12 mouse cellular contexts compared by ENCODE assay signal in genomic region chr8:10928836-10929235, GRCm38 (mm10).
A peak's percentile ranks its signal among the peaks of the same experiment; 100 is the strongest.
DNase-seq lines count a peak whose midpoint lies in the region; ATAC-seq and TF ChIP-seq lines count a peak whose summit lies in the region.
"Had no signal": no experiment of that assay in that cellular context is flagged by ENCODE, and none has a peak within 500 bp of the region (broad histone marks: within the 10 kb centered on the region; RNA-seq: fewer than 3 reads in every experiment).

No protein-coding gene starts in this region.

- ATAC-seq in lung, embryonic 14.5 days (ENCODE audit: insufficient read depth), result no peak; the same call in 1 of the 2 replicates
- no peak for ATAC-seq in hindbrain, embryonic 15.5 days (ENCODE audit: low FRiP score, low read depth)
- ATAC-seq in midbrain, embryonic 16.5 days, result no peak

- 82% methylated on average over 3 of the region's 3 CpGs for WGBS in heart, embryonic 10.5 days
- WGBS in lung, embryonic 14.5 days, result 66% methylated on average over 3 of the region's 3 CpGs
- 66% methylated on average over 3 of the region's 3 CpGs for WGBS in hindbrain, embryonic 15.5 days
- 82% methylated on average over 3 of the region's 3 CpGs for WGBS in midbrain, embryonic 16.5 days

- H3K27ac ChIP-seq in heart, embryonic 10.5 days, result peak overlapping the region; percentile 31; the same call in 1 of the 2 replicates
- H3K27ac ChIP-seq in lung, embryonic 14.5 days (ENCODE audit: low read depth), result peak overlapping the region; percentile 42; the same call in 1 of the 2 replicates
- H3K27ac ChIP-seq in hindbrain, embryonic 15.5 days (replicated peaks), result peak overlapping the region; percentile 62
- H3K27ac ChIP-seq in midbrain, embryonic 16.5 days (ENCODE audit: low read length), result peak overlapping the region; percentile 40
- H3K27ac ChIP-seq: embryonic facial prominence, embryonic 13.5 days had no signal

- no peak for DNase-seq in heart, embryonic 10.5 days (ENCODE audit: low spot score)
- DNase-seq in heart, adult 11 months, result no peak
- peak; percentile 68 for DNase-seq in lung, embryonic 14.5 days
- DNase-seq in lung, postnatal 14 days, result no peak
- no peak for DNase-seq in cerebellum, adult 9-10 months
- no peak for DNase-seq in thymus, adult 18-20 months
- DNase-seq: lung, adult 2 months; thymus, postnatal 25 days had no signal

- peaks cover 49% of the 10 kb centered on the region for H3K4me1 ChIP-seq in heart, embryonic 10.5 days
- peaks cover 32% of the 10 kb centered on the region for H3K4me1 ChIP-seq in lung, embryonic 14.5 days (ENCODE audit: insufficient read depth)
- H3K4me1 ChIP-seq in hindbrain, embryonic 15.5 days (replicated peaks), result peaks cover 29% of the 10 kb centered on the region
- peaks cover 22% of the 10 kb centered on the region for H3K4me1 ChIP-seq in midbrain, embryonic 16.5 days (ENCODE audit: control insufficient read depth, insufficient read depth, low read length)

- H3K4me2 ChIP-seq in lung, embryonic 14.5 days, result no peak overlapping the region
- H3K4me2 ChIP-seq in hindbrain, embryonic 15.5 days, result peak overlapping the region; percentile 16; the same call in 1 of the 2 replicates
- H3K4me2 ChIP-seq in midbrain, embryonic 16.5 days (ENCODE audit: low read length), result no peak overlapping the region
- H3K4me2 ChIP-seq: embryonic facial prominence, embryonic 13.5 days had no signal

- no peaks in the 10 kb centered on the region for H3K27me3 ChIP-seq in heart, embryonic 10.5 days (ENCODE audit: insufficient read depth, poor library complexity, severe bottlenecking)
- 0 out of 2 replicates have a peak, but pooled peaks cover 3% of the 10 kb centered on the region for H3K27me3 ChIP-seq in lung, embryonic 14.5 days (ENCODE audit: insufficient read depth, low read length)
- H3K27me3 ChIP-seq in hindbrain, embryonic 15.5 days, result 0 out of 2 replicates have a peak, but pooled peaks cover 5% of the 10 kb centered on the region
- no peaks in the 10 kb centered on the region for H3K27me3 ChIP-seq in midbrain, embryonic 16.5 days (ENCODE audit: control insufficient read depth, insufficient read depth, low read depth, low read length)
- H3K27me3 ChIP-seq: CH12.LX had no signal

- H3K9ac ChIP-seq in lung, embryonic 14.5 days, result no peak overlapping the region
- H3K9ac ChIP-seq in hindbrain, embryonic 15.5 days, result no peak overlapping the region
- H3K9ac ChIP-seq in midbrain, embryonic 16.5 days (ENCODE audit: low read depth, low read length), result no peak overlapping the region
- H3K9ac ChIP-seq: embryonic facial prominence, embryonic 13.5 days had no signal

- TF ChIP-seq CTCF in lung, embryonic 14.5 days (IDR thresholded peaks at IDR 0.05; ENCODE audit: low read depth), result no peak

- no peaks in the 10 kb centered on the region for H3K9me3 ChIP-seq in heart, embryonic 10.5 days
- H3K9me3 ChIP-seq in lung, embryonic 14.5 days (ENCODE audit: low read depth, low read length), result no peaks in the 10 kb centered on the region
- no peaks in the 10 kb centered on the region for H3K9me3 ChIP-seq in hindbrain, embryonic 15.5 days
- H3K9me3 ChIP-seq in midbrain, embryonic 16.5 days (replicated peaks; ENCODE audit: control insufficient read depth, low read length, poor library complexity, severe bottlenecking), result no peaks in the 10 kb centered on the region
- H3K9me3 ChIP-seq: embryonic facial prominence, embryonic 13.5 days had no signal

- no peak overlapping the region for H3K4me3 ChIP-seq in heart, embryonic 10.5 days
- no peak overlapping the region for H3K4me3 ChIP-seq in lung, embryonic 14.5 days (ENCODE audit: low read depth, low read length)
- H3K4me3 ChIP-seq in hindbrain, embryonic 15.5 days, result no peak overlapping the region
- no peak overlapping the region for H3K4me3 ChIP-seq in midbrain, embryonic 16.5 days (ENCODE audit: low read depth, low read length)
- H3K4me3 ChIP-seq: embryonic facial prominence, embryonic 13.5 days had no signal

- no peaks in the 10 kb centered on the region for H3K36me3 ChIP-seq in heart, embryonic 10.5 days
- no peaks in the 10 kb centered on the region for H3K36me3 ChIP-seq in lung, embryonic 14.5 days (ENCODE audit: insufficient read depth)
- no peaks in the 10 kb centered on the region for H3K36me3 ChIP-seq in hindbrain, embryonic 15.5 days
- H3K36me3 ChIP-seq in midbrain, embryonic 16.5 days (ENCODE audit: control insufficient read depth, insufficient read depth, low read length), result no peaks in the 10 kb centered on the region
- H3K36me3 ChIP-seq: embryonic facial prominence, embryonic 13.5 days had no signal
